Mouse (Mus musculus): ENCODE measurements around the gene Irf2bp2. TPM values are rescaled to one million over a fixed set of nuclear protein-coding genes. Genes with fewer than 3 reads are reported as not detected.
"Not testable (repeated sequence)": the region's sequence is repeated elsewhere in the genome, so short reads cannot be mapped to it uniquely, and the experiment has no call there.

Irf2bp2 gene
- total and polyA plus RNA-seq, 2 experiments from 2014 or later: 10.2 to 91.5 TPM

GRCm38 (mm10) chr8:126603241-126603947, 9.6 kb upstream of the Irf2bp2 start:
- H3K36me3 ChIP-seq (ENCODE audit: insufficient read depth, low read length): no peaks in the 10 kb centered on the region
- 44% methylated on average over 8 of the region's 8 CpGs for WGBS
- H3K4me2 ChIP-seq (ENCODE audit: low read depth, low read length): no peak overlapping the region
- no peak overlapping the region for H3K4me3 ChIP-seq (ENCODE audit: low read length)
- no peak for DNase-seq (ENCODE audit: low spot score)
- no peaks in the 10 kb centered on the region for H3K9me3 ChIP-seq (ENCODE audit: low read length)
- H3K27me3 ChIP-seq (ENCODE audit: insufficient read depth, low read length): no peaks in the 10 kb centered on the region
- no peak overlapping the region for H3K9ac ChIP-seq (replicated peaks; ENCODE audit: low read length)
- no peak for ATAC-seq
- H3K27ac ChIP-seq: peak overlapping the region; percentile 54; the same call in 1 of the 2 replicates
- H3K4me1 ChIP-seq (ENCODE audit: insufficient read depth, low read length): peaks cover 25% of the 10 kb centered on the region
- TF ChIP-seq CTCF (IDR thresholded peaks at IDR 0.05; ENCODE audit: low read depth): no peak

GRCm38 (mm10) chr8:126602641-126603040, 8.9 kb upstream of the Irf2bp2 start:
- ATAC-seq: no peak
- WGBS: 30% methylated on average over 8 of the region's 8 CpGs

GRCm38 (mm10) chr8:126601325-126601724, 7.5 kb upstream of the Irf2bp2 start:
- Histone ChIP-seq H3K4me1 (ENCODE audit: insufficient read depth, low read length) (peaks cover 28% of the 10 kb centered on the region), H3K27me3 (ENCODE audit: insufficient read depth, low read length) (no peaks in the 10 kb centered on the region), H3K4me2 (ENCODE audit: low read depth, low read length) (no peak overlapping the region), H3K4me3 (ENCODE audit: low read length) (no peak overlapping the region), H3K9ac (replicated peaks; ENCODE audit: low read length) (no peak overlapping the region), H3K9me3 (ENCODE audit: low read length) (no peaks in the 10 kb centered on the region), H3K36me3 (ENCODE audit: insufficient read depth, low read length) (no peaks in the 10 kb centered on the region), H3K27ac (0 out of 2 replicates have a peak overlapping the region, but pooled peaks have one; percentile 45)
- ATAC-seq (no peak), DNase-seq (ENCODE audit: low spot score) (no peak)
- no peak for TF ChIP-seq CTCF (IDR thresholded peaks at IDR 0.05; ENCODE audit: low read depth)
- 15% methylated on average over 5 of the region's 5 CpGs for WGBS

More at GRCm38 (mm10) chr8:126602641-126603040, 8.9 kb upstream of the Irf2bp2 start:
- DNase-seq (ENCODE audit: low spot score): no peak
- Histone ChIP-seq H3K9ac (replicated peaks; ENCODE audit: low read length) (no peak overlapping the region), H3K9me3 (ENCODE audit: low read length) (no peaks in the 10 kb centered on the region), H3K27me3 (ENCODE audit: insufficient read depth, low read length) (no peaks in the 10 kb centered on the region), H3K27ac (peak overlapping the region; percentile 54; the same call in 1 of the 2 replicates), H3K4me2 (ENCODE audit: low read depth, low read length) (no peak overlapping the region), H3K4me3 (ENCODE audit: low read length) (no peak overlapping the region), H3K36me3 (ENCODE audit: insufficient read depth, low read length) (no peaks in the 10 kb centered on the region), H3K4me1 (ENCODE audit: insufficient read depth, low read length) (peaks cover 21% of the 10 kb centered on the region)
- no peak for TF ChIP-seq CTCF (IDR thresholded peaks at IDR 0.05; ENCODE audit: low read depth)

- peak; percentile 69 for DNase-seq (ENCODE audit: low spot score)
- Histone ChIP-seq H3K9ac (replicated peaks; ENCODE audit: low read length) (no peak overlapping the region), H3K36me3 (ENCODE audit: insufficient read depth, low read length) (no peaks in the 10 kb centered on the region), H3K27me3 (ENCODE audit: insufficient read depth, low read length) (no peaks in the 10 kb centered on the region), H3K4me2 (ENCODE audit: low read depth, low read length) (no peak overlapping the region), H3K9me3 (ENCODE audit: low read length) (no peaks in the 10 kb centered on the region), H3K4me3 (ENCODE audit: low read length) (no peak overlapping the region), H3K4me1 (ENCODE audit: insufficient read depth, low read length) (peaks cover 31% of the 10 kb centered on the region), H3K27ac (0 out of 2 replicates have a peak overlapping the region, but pooled peaks have one; percentile 45)
- ATAC-seq: no peak
- 6% methylated on average over 7 of the region's 7 CpGs for WGBS
- no peak; the same call in 1 of the 2 replicates for TF ChIP-seq CTCF (IDR thresholded peaks at IDR 0.05; ENCODE audit: low read depth)
These were observed 7.0 kb upstream of the Irf2bp2 start for GRCm38 (mm10) chr8:126600816-126601243.

- not testable (repeated sequence) for H3K36me3 ChIP-seq (ENCODE audit: insufficient read depth, low read length); H3K27ac ChIP-seq; H3K4me2 ChIP-seq (ENCODE audit: low read depth, low read length); H3K4me3 ChIP-seq (ENCODE audit: low read length); DNase-seq (ENCODE audit: low spot score); H3K27me3 ChIP-seq (ENCODE audit: insufficient read depth, low read length); ATAC-seq; H3K9ac ChIP-seq (replicated peaks; ENCODE audit: low read length); H3K9me3 ChIP-seq (ENCODE audit: low read length)
- peaks cover 36% of the 10 kb centered on the region for H3K4me1 ChIP-seq (ENCODE audit: insufficient read depth, low read length)
- 88% methylated on average over 6 of the region's 6 CpGs for WGBS
These were observed 6.6 kb upstream of the Irf2bp2 start for GRCm38 (mm10) chr8:126600388-126600787.

- DNase-seq (ENCODE audit: low spot score): no peak
- Histone ChIP-seq H3K4me2 (ENCODE audit: low read depth, low read length) (no peak overlapping the region), H3K9ac (replicated peaks; ENCODE audit: low read length) (no peak overlapping the region), H3K9me3 (ENCODE audit: low read length) (no peaks in the 10 kb centered on the region), H3K4me1 (ENCODE audit: insufficient read depth, low read length) (peaks cover 40% of the 10 kb centered on the region), H3K27ac (no peak overlapping the region), H3K36me3 (ENCODE audit: insufficient read depth, low read length) (no peaks in the 10 kb centered on the region), H3K4me3 (ENCODE audit: low read length) (no peak overlapping the region), H3K27me3 (ENCODE audit: insufficient read depth, low read length) (no peaks in the 10 kb centered on the region)
- WGBS: 90% methylated on average over 4 of the region's 4 CpGs
- TF ChIP-seq CTCF (IDR thresholded peaks at IDR 0.05; ENCODE audit: low read depth): no peak
- no peak for ATAC-seq
These were observed 5.5 kb upstream of the Irf2bp2 start for GRCm38 (mm10) chr8:126599297-126599696.

- ATAC-seq: no peak
- Histone ChIP-seq H3K9ac (replicated peaks; ENCODE audit: low read length) (no peak overlapping the region), H3K27ac (no peak overlapping the region), H3K27me3 (ENCODE audit: insufficient read depth, low read length) (no peaks in the 10 kb centered on the region), H3K4me1 (ENCODE audit: insufficient read depth, low read length) (peaks cover 40% of the 10 kb centered on the region), H3K4me2 (ENCODE audit: low read depth, low read length) (no peak overlapping the region), H3K36me3 (ENCODE audit: insufficient read depth, low read length) (no peaks in the 10 kb centered on the region), H3K4me3 (ENCODE audit: low read length) (no peak overlapping the region), H3K9me3 (ENCODE audit: low read length) (no peaks in the 10 kb centered on the region)
- 53% methylated on average over 12 of the region's 12 CpGs for WGBS
- TF ChIP-seq CTCF (IDR thresholded peaks at IDR 0.05; ENCODE audit: low read depth): no peak
- no peak for DNase-seq (ENCODE audit: low spot score)
These were observed 4.4 kb upstream of the Irf2bp2 start for GRCm38 (mm10) chr8:126598218-126598617.
